7 mouse cellular contexts compared by ENCODE assay signal in genomic region chr11:120184371-120185315, GRCm38 (mm10). TPM values are rescaled to one million over a fixed set of nuclear protein-coding genes. Genes with fewer than 3 reads are reported as not detected.
DNase-seq lines count a peak whose midpoint lies in the region; ATAC-seq and TF ChIP-seq lines count a peak whose summit lies in the region.

No protein-coding gene starts in this region.

- H3K9me3 ChIP-seq in lung, postnatal 0 days (ENCODE audit: low read length) = no peaks in the 10 kb centered on the region

- TF ChIP-seq CTCF in lung, postnatal 0 days (IDR thresholded peaks at IDR 0.05) = no peak

- H3K4me1 ChIP-seq in lung, postnatal 0 days (ENCODE audit: insufficient read depth, low read depth, low read length) = peaks cover 20% of the 10 kb centered on the region; the same call in 1 of the 2 replicates

- ATAC-seq in lung, postnatal 0 days = peak; percentile 6; the same call in 1 of the 2 replicates

- peak; percentile 46 for DNase-seq in Muller cell, postnatal 12 days (ENCODE audit: inconsistent ontology term)
- DNase-seq in adrenal gland, adult 8-10 months = peak; percentile 52
- peak; percentile 83 for DNase-seq in heart, adult 8-10 months (ENCODE audit: low spot score)
- DNase-seq in kidney, adult 9 months = peak; percentile 97
- DNase-seq in lung, postnatal 0 days (ENCODE audit: low spot score) = peak; percentile 58
- DNase-seq in testis, postnatal 14 days (ENCODE audit: low spot score) = peak; percentile 59
- no peak for DNase-seq in T-cell, adult 2 months (ENCODE audit: low spot score)

- peak overlapping the region; percentile 84 for H3K27ac ChIP-seq in lung, postnatal 0 days (ENCODE audit: low read length)

- WGBS in lung, postnatal 0 days = 18% methylated on average over 16 of the region's 16 CpGs

- H3K27me3 ChIP-seq in lung, postnatal 0 days (replicated peaks; ENCODE audit: insufficient read depth, low read length) = no peaks in the 10 kb centered on the region

- no peak; the same call in 1 of the 2 replicates for TF ChIP-seq EP300 in lung, postnatal 0 days (IDR thresholded peaks at IDR 0.05)

- H3K36me3 ChIP-seq in lung, postnatal 0 days (ENCODE audit: insufficient read depth, low read length) = no peaks in the 10 kb centered on the region

- H3K4me2 ChIP-seq in lung, postnatal 0 days (replicated peaks; ENCODE audit: low read depth, low read length) = peak overlapping the region; percentile 94

- 0 out of 2 replicates have a peak overlapping the region, but pooled peaks have one; percentile 4 for H3K9ac ChIP-seq in lung, postnatal 0 days (replicated peaks; ENCODE audit: low read depth)

- peak overlapping the region; percentile 85 for H3K4me3 ChIP-seq in lung, postnatal 0 days (ENCODE audit: low read depth, low read length)

RNA-seq across cellular contexts. Expression of gene Slc38a10, which starts 33.5 kb away (rescaled TPM):
- total RNA-seq in adrenal gland, adult 8-10 months (2022) = 100 to 1,000 TPM; 155 to 215 (median 187) TPM
- total RNA-seq in heart, adult 8-10 months (2022) = 100 to 1,000 TPM in 1 of 4 experiments, 10 to 100 TPM in 3; 88.9 to 104 (median 91.6) TPM
- polyA plus RNA-seq in lung, postnatal 0 days (2015; fragmentation: Nextera tagmentation; extraction: Ambion mirVana) = 66.6 and 69.4 TPM in 2 replicates

RNA-seq across cellular contexts. Expression of gene Bahcc1, which starts 48.1 kb away (rescaled TPM):
- total RNA-seq in adrenal gland, adult 8-10 months (2022) = 10 to 100 TPM; 16.6 to 24.5 (median 19.5) TPM
- 10 to 100 TPM in 2 of 4 experiments, 1 to 10 TPM in 2; 6.2 to 12.6 (median 9.3) TPM for total RNA-seq in heart, adult 8-10 months (2022)
- polyA plus RNA-seq in lung, postnatal 0 days (2015; fragmentation: Nextera tagmentation; extraction: Ambion mirVana) = 5.9 and 6.6 TPM in 2 replicates
